Mouse (Mus musculus) liver, embryonic 14.5 days (tissue): ENCODE measurements at regions not wholly inside any gene's neighbourhood (a gene's known extent, or its start where the extent isn't known, plus 50 kb on each side); places are given as distances from the start of the nearest gene placed in this dataset.

Experiments used
- ATAC-seq: fragments of 200-750 bp; cut with Nextera tagmentation; 2 replicates; pipeline ENCODE4 v1.8.0; 2017; ENCODE audit warnings: moderate number of reproducible peaks, mild to moderate bottlenecking, moderate library complexity; ENCODE audit not compliant: insufficient read depth
- DNase-seq, 3 experiments: peaks; one replicate each; pipeline ENCODE4 v3.0.0-alpha.2; 2012 to 2013; ENCODE audit warnings: low read depth in 3 of 3, low spot score in 3 of 3
- H3K27ac ChIP-seq: fragments of 300-500 bp; sonication (generic); 2 replicates; pipeline ENCODE4 v1.5.1; 2014; ENCODE audit warnings: moderate library complexity, mild to moderate bottlenecking, control low read depth, inconsistent platforms
- H3K27me3 ChIP-seq: fragments of 300-500 bp; sonication (generic); 2 replicates; pipeline ENCODE4 v1.6.1; 2014; ENCODE audit warnings: mild to moderate bottlenecking, low read length, moderate library complexity; ENCODE audit not compliant: control insufficient read depth, insufficient read depth
- H3K36me3 ChIP-seq: fragments of 300-500 bp; sonication (generic); replicated peaks from 2 replicates; pipeline ENCODE4 v1.6.1; 2014; ENCODE audit warnings: low read depth; ENCODE audit not compliant: control insufficient read depth, insufficient read depth
- H3K4me1 ChIP-seq, 2 experiments: fragments of 200-500 bp in 1 of 2; fragments of 300-500 bp in 1 of 2; sonication (generic) in 1 of 2; replicated peaks; 2 replicates each; pipeline ENCODE4 v1.6.1; 2012 to 2014; ENCODE audit warnings: antibody characterized with exemption in 1 of 2, inconsistent platforms in 1 of 2, low read length in 1 of 2; ENCODE audit not compliant: control insufficient read depth in 2 of 2, insufficient read depth in 2 of 2
- H3K4me2 ChIP-seq: fragments of 300-500 bp; sonication (generic); 2 replicates; pipeline ENCODE4 v1.6.1; 2014; ENCODE audit warnings: low read depth, mild to moderate bottlenecking, control low read depth, moderate library complexity
- H3K4me3 ChIP-seq, 2 experiments: fragments of 200-500 bp in 1 of 2; fragments of 300-500 bp in 1 of 2; sonication (generic) in 1 of 2; 2 replicates each; pipeline ENCODE4 v1.5.1; 2012 to 2014; ENCODE audit warnings: low read depth in 2 of 2, low read length in 2 of 2, mild to moderate bottlenecking in 2 of 2, control low read depth in 1 of 2, inconsistent platforms in 1 of 2, moderate library complexity in 1 of 2; ENCODE audit not compliant: insufficient read depth in 1 of 2
- H3K9ac ChIP-seq: fragments of 300-500 bp; sonication (generic); replicated peaks from 2 replicates; pipeline ENCODE4 v1.6.1; 2014; ENCODE audit warnings: mild to moderate bottlenecking, control low read depth, moderate library complexity
- H3K9me3 ChIP-seq: fragments of 300-500 bp; sonication (generic); 2 replicates; pipeline ENCODE4 v1.6.1; 2016; ENCODE audit warnings: low read length, mixed read lengths; ENCODE audit not compliant: control insufficient read depth
- CTCF ChIP-seq: IDR thresholded peaks from 2 replicates; pipeline ENCODE4 v1.5.1; 2016; ENCODE audit warnings: antibody characterized with exemption, low read depth, control low read depth
- EP300 ChIP-seq: IDR thresholded peaks from 2 replicates; pipeline ENCODE4 v1.6.1; 2016; ENCODE audit warnings: antibody characterized with exemption, low read depth
- WGBS: fragments of 180-500 bp; shearing (Covaris S2); extraction: QIAGEN DNeasy Blood & Tissue Kit; methylation state at CpG from one replicate; pipeline ENCODE4 v1.1.7; 2014; ENCODE audit not compliant: insufficient replicate concordance; 5-methylcytosine and 5-hydroxymethylcytosine counted together

DNA sequence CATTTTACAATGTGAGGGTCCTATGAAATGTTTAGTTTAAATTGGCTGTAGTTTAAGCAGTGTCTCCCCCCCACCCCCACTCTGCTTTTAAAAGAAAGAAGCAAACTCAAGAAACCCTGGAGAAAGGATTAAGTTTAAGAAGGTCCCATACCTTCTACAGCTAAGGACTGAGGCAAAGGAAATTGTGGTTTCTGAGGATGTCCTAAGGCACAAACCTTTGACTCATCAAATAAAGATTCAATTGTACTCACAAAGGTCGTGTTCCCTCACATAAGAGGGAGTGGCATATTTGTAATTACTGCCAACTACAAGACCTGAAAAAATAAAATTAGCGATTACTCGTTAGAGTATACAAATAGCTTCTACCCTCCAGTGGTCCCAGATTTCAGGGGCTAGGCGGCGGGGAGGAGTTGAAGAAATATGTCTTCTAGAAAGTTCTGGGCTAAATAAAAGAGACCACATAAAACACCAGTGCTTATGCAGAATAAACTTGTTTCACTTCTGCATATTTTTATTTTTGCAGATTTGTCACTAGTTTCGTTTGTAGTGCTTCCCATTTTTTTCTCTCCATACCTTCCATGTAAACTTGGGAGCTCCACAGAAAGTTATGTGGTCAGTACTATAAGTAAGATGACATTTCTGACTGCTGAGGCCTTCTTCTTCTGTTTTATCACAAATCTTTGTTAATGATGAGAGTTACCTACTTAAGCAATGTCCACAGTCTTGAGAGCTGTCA lies 127.0 kb downstream of the Csl start:
- no peak overlapping the region for H3K4me3 ChIP-seq
- H3K36me3 ChIP-seq = no peaks in the 10 kb centered on the region
- H3K4me1 ChIP-seq = no peaks in the 10 kb centered on the region
- H3K27ac ChIP-seq = no peak overlapping the region
- H3K9me3 ChIP-seq = no peaks in the 10 kb centered on the region
- TF ChIP-seq EP300 (no peak), CTCF (no peak)
- H3K4me2 ChIP-seq = no peak overlapping the region
- ATAC-seq (no peak), DNase-seq (no peak)
- H3K9ac ChIP-seq = no peak overlapping the region
- no peaks in the 10 kb centered on the region for H3K27me3 ChIP-seq
- WGBS = 56% methylated on average over 6 of the region's 6 CpGs

DNA sequence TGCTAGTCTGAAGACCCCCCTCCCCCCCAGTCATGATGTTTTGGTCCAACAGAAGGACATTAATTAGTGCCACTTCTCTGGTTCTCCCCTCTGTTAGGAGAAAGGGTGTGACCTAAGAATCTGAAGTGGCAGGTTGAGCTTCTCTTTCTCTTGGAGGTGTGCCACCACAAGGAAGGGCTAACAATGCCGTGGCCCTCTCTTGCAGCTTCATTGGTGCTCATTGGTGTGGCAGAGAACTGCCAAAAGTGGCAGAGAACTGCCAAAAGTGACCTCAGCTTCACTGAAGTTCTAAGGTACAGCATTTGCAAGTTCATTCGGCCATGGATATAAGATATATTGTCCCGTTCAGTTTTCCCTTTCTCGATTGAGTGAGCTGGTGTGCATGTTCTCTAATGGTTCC lies 123.7 kb downstream of the Csl start:
- ATAC-seq = no peak
- no peak overlapping the region for H3K4me3 ChIP-seq
- 66% methylated on average over 4 of the region's 4 CpGs for WGBS

DNA sequence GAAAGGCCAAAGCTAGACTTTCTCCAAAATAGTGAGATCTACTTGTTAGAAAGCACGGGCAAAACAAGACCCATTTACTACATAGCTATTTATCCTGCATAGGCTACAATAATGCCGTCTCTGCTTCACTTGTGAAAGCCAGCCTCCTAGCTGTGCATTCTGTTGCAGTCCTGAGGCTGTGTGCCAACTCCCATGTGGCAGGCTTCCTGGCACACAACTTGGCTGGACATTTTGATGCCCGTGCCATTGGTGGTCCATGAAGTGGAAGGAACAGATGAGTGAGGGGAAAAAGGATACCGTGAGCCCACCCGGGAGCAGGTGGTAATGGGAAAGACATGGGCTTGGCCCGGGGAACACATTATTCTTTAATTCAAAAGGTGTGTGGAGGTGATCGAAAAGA lies 120.4 kb downstream of the Csl start:
- Histone ChIP-seq H3K4me3 (no peak overlapping the region), H3K4me2 (no peak overlapping the region), H3K9ac (no peak overlapping the region), H3K27me3 (no peaks in the 10 kb centered on the region), H3K9me3 (no peaks in the 10 kb centered on the region), H3K27ac (no peak overlapping the region), H3K36me3 (no peaks in the 10 kb centered on the region), H3K4me1 (no peaks in the 10 kb centered on the region)
- ATAC-seq (no peak), DNase-seq (no peak)
- 67% methylated on average over 7 of the region's 7 CpGs for WGBS
- TF ChIP-seq CTCF = no peak
- no peak for TF ChIP-seq EP300

More for the DNA sequence above, 123.7 kb downstream of the Csl start:
- Histone ChIP-seq H3K4me1 (no peaks in the 10 kb centered on the region), H3K9ac (no peak overlapping the region), H3K36me3 (no peaks in the 10 kb centered on the region), H3K9me3 (no peaks in the 10 kb centered on the region), H3K4me2 (no peak overlapping the region), H3K27ac (no peak overlapping the region), H3K27me3 (no peaks in the 10 kb centered on the region)
- DNase-seq = no peak
- TF ChIP-seq EP300 = no peak
- no peak for TF ChIP-seq CTCF

DNA sequence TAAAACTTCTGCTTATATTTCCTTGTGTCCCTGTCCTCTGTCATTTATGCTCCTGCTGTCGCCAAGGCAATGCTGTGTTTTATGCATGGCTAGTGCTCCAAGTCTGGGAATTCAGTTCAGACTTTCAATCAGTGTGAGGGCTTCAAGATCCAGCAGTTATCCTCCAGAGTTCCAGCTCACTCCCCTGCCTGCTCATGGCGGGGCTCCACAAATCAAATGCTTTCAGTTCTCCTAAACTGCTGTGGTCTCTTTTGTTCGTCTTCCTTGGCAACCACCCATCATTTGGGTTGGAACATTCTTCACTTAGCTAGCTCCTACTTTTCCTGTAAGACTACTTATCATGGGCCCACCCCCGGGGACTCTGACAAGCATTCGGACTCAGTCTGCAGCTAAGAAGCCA lies 120.0 kb downstream of the Csl start:
- no peaks in the 10 kb centered on the region for H3K36me3 ChIP-seq
- no peaks in the 10 kb centered on the region for H3K4me1 ChIP-seq
- no peak for ATAC-seq
- H3K9me3 ChIP-seq = no peaks in the 10 kb centered on the region
- 55% methylated on average over 5 of the region's 5 CpGs for WGBS
- H3K4me3 ChIP-seq = no peak overlapping the region
- DNase-seq = no peak
- H3K9ac ChIP-seq = no peak overlapping the region
- TF ChIP-seq CTCF = no peak
- no peak for TF ChIP-seq EP300
- H3K4me2 ChIP-seq = no peak overlapping the region
- no peaks in the 10 kb centered on the region for H3K27me3 ChIP-seq
- no peak overlapping the region for H3K27ac ChIP-seq

DNA sequence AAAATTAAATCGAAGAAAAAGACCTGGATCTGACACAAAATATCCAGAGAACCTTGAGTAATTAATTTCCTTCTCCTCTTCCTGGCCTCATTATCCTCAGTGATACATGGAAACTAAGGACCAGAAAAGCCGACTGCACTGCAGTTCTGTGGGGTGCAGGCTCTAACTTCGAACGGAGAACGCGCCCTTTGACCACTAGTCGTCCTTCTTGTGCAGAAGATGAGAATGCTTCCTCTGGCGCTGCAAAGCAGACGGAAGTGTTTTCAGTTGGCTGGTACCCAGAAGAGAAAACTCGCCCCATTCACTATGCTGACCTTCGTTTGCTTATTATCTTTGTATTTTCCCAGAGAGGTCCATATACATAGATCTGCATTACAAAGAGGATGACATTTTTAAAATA lies 117.7 kb downstream of the Csl start:
- Histone ChIP-seq H3K4me2 (no peak overlapping the region), H3K4me3 (no peak overlapping the region), H3K27me3 (no peaks in the 10 kb centered on the region), H3K27ac (no peak overlapping the region), H3K36me3 (no peaks in the 10 kb centered on the region), H3K9ac (no peak overlapping the region), H3K4me1 (no peaks in the 10 kb centered on the region), H3K9me3 (no peaks in the 10 kb centered on the region)
- ATAC-seq (no peak), DNase-seq (peak in 1 of 3 experiments; percentile 3)
- 13% methylated on average over 11 of the region's 11 CpGs for WGBS
- TF ChIP-seq EP300 = no peak
- TF ChIP-seq CTCF = peak; percentile 56
